Mouse (Mus musculus) E14TG2a.4 (cell line): ENCODE measurements at regions not wholly inside any gene's neighbourhood (a gene's known extent, or its start where the extent isn't known, plus 50 kb on each side); places are given as distances from the start of the nearest gene placed in this dataset.

Experiments used
- CTCF ChIP-seq: conservative IDR thresholded peaks from 2 replicates; pipeline ENCODE4 v1.5.1; 2014; ENCODE audit warnings: low read length
- NANOG ChIP-seq: IDR thresholded peaks from 2 replicates; pipeline ENCODE4 v1.6.1; 2014; ENCODE audit warnings: borderline replicate concordance, low read length, mixed read lengths
- POU5F1 ChIP-seq: IDR thresholded peaks from 2 replicates; pipeline ENCODE4 v1.6.1; 2014; ENCODE audit warnings: low read length, borderline replicate concordance

GRCm38 (mm10) chr7:123849220-123849619 lies 133.4 kb upstream of the Hs3st4 start:
- no peak for TF ChIP-seq CTCF
- no peak for TF ChIP-seq POU5F1
- TF ChIP-seq NANOG: no peak
